Mouse (Mus musculus): Measurements from ENCODE around the gene Vwa5b2.
A peak's percentile ranks its signal among the peaks of the same experiment; 100 is the strongest.

Vwa5b2 gene

GRCm38 (mm10) chr16:20589366-20589938 lies at the start of gene Vwa5b2:
Vwa5b2 (plus strand) TSS chr16:20589471.
- DNase-seq (ENCODE audit: low spot score) = no peak

GRCm38 (mm10) chr16:20539649-20540048 lies 49.6 kb upstream of the Vwa5b2 start:
- no peak for DNase-seq (ENCODE audit: low spot score)

GRCm38 (mm10) chr16:20540438-20540837 lies 48.8 kb upstream of the Vwa5b2 start:
- DNase-seq (ENCODE audit: low spot score) = no peak

GRCm38 (mm10) chr16:20545696-20546095 lies 43.6 kb upstream of the Vwa5b2 start:
- no peak for DNase-seq (ENCODE audit: low spot score)

- DNase-seq (ENCODE audit: low spot score) = no peak
Observed at GRCm38 (mm10) chr16:20547423-20547822, 41.8 kb upstream of the Vwa5b2 start.

- DNase-seq (ENCODE audit: low spot score) = peak; percentile 93
Observed at GRCm38 (mm10) chr16:20548096-20548948, 40.9 kb upstream of the Vwa5b2 start, which contains the start of gene Abcf3. Abcf3 (plus strand) TSS chr16:20548577.

- no peak for DNase-seq (ENCODE audit: low spot score)
Observed at GRCm38 (mm10) chr16:20549161-20549560, 40.1 kb upstream of the Vwa5b2 start.

- no peak for DNase-seq (ENCODE audit: low spot score)
Observed at GRCm38 (mm10) chr16:20551691-20552090, 37.6 kb upstream of the Vwa5b2 start.

GRCm38 (mm10) chr16:20552594-20552993 lies 36.7 kb upstream of the Vwa5b2 start:
- DNase-seq (ENCODE audit: low spot score) = no peak

- no peak for DNase-seq (ENCODE audit: low spot score)
Observed at GRCm38 (mm10) chr16:20555000-20555399, 34.3 kb upstream of the Vwa5b2 start.

- DNase-seq (ENCODE audit: low spot score) = no peak
Observed at GRCm38 (mm10) chr16:20557381-20557780, 31.9 kb upstream of the Vwa5b2 start.

- no peak for DNase-seq (ENCODE audit: low spot score)
Observed at GRCm38 (mm10) chr16:20565075-20565474, 24.2 kb upstream of the Vwa5b2 start.

GRCm38 (mm10) chr16:20589939-20590679 lies 838 bp downstream of the Vwa5b2 start:
- no peak for DNase-seq (ENCODE audit: low spot score)

GRCm38 (mm10) chr16:20590680-20591038 lies 1.4 kb downstream of the Vwa5b2 start:
- no peak for DNase-seq (ENCODE audit: low spot score)

GRCm38 (mm10) chr16:20591076-20591705 lies 1.9 kb downstream of the Vwa5b2 start:
- DNase-seq (ENCODE audit: low spot score) = no peak

GRCm38 (mm10) chr16:20595060-20595673 lies 5.9 kb downstream of the Vwa5b2 start:
- no peak for DNase-seq (ENCODE audit: low spot score)

GRCm38 (mm10) chr16:20595737-20596136 lies 6.5 kb downstream of the Vwa5b2 start:
- DNase-seq (ENCODE audit: low spot score) = no peak

GRCm38 (mm10) chr16:20596687-20597441 lies 7.6 kb downstream of the Vwa5b2 start:
- DNase-seq (ENCODE audit: low spot score) = no peak

GRCm38 (mm10) chr16:20600511-20600910 lies 11.2 kb downstream of the Vwa5b2 start:
- no peak for DNase-seq (ENCODE audit: low spot score)

- DNase-seq (ENCODE audit: low spot score) = no peak
Observed at GRCm38 (mm10) chr16:20604705-20605104, 15.4 kb downstream of the Vwa5b2 start.

Data from spleen, adult 12 weeks (tissue).